Mouse (Mus musculus) liver, adult 2 months (tissue): ENCODE measurements around the gene Plekha6. TPM values are rescaled to one million over a fixed set of nuclear protein-coding genes. Genes with fewer than 3 reads are reported as not detected.

Source experiments
- DNase-seq: peaks from one replicate; pipeline ENCODE4 v3.0.0-alpha.2; 2011; ENCODE audit warnings: low read depth, low spot score; ENCODE audit errors: extremely low read depth
- H3K27ac ChIP-seq: fragments of 200-500 bp; replicated peaks from 2 replicates; pipeline ENCODE4 v1.5.1; 2012; ENCODE audit warnings: low read depth, mild to moderate bottlenecking, control low read depth, inconsistent platforms, low read length; ENCODE audit not compliant: insufficient read depth
- H3K27me3 ChIP-seq: fragments of 200-500 bp; 2 replicates; pipeline ENCODE4 v1.6.1; 2012; ENCODE audit warnings: mild to moderate bottlenecking, moderate library complexity, low read length, inconsistent platforms; ENCODE audit not compliant: control insufficient read depth, insufficient read depth
- H3K36me3 ChIP-seq: fragments of 200-500 bp; 2 replicates; pipeline ENCODE4 v1.6.1; 2012; ENCODE audit warnings: low read length, inconsistent platforms; ENCODE audit not compliant: control insufficient read depth, insufficient read depth
- H3K4me1 ChIP-seq: fragments of 200-500 bp; 2 replicates; pipeline ENCODE4 v1.6.1; 2011; ENCODE audit warnings: low read length; ENCODE audit not compliant: control insufficient read depth, insufficient read depth
- H3K4me3 ChIP-seq: fragments of 200-500 bp; 2 replicates; pipeline ENCODE4 v1.5.1; 2011; ENCODE audit warnings: low read depth, mild to moderate bottlenecking, control low read depth, low read length, moderate library complexity; ENCODE audit not compliant: insufficient read depth
- H3K79me2 ChIP-seq: fragments of 200-500 bp; 2 replicates; pipeline ENCODE4 v1.6.1; 2012; ENCODE audit warnings: inconsistent platforms, mild to moderate bottlenecking, low read length, moderate library complexity; ENCODE audit not compliant: control insufficient read depth, insufficient read depth
- H3K9ac ChIP-seq: fragments of 200-500 bp; 2 replicates; pipeline ENCODE4 v1.6.1; 2012; ENCODE audit warnings: low read depth, mild to moderate bottlenecking, control low read depth, inconsistent platforms, low read length
- CTCF ChIP-seq: fragments of 200-500 bp; IDR thresholded peaks from 2 replicates; pipeline ENCODE4 v1.5.1; 2011; ENCODE audit warnings: low read depth, low read length, control low read depth
- POLR2A ChIP-seq: fragments of 200-500 bp; IDR thresholded peaks from 2 replicates; pipeline ENCODE4 v1.6.1; 2011; ENCODE audit warnings: low read length, control low read depth; ENCODE audit not compliant: insufficient read depth; ENCODE audit errors: extremely low read depth
- WGBS: fragments of 180-500 bp; shearing (Covaris S2); methylation state at CpG from one replicate; pipeline ENCODE4 v1.1.7; 2018; 5-methylcytosine and 5-hydroxymethylcytosine counted together
- polyA plus RNA-seq: library from polyadenylated mRNA; depleted of rRNA; stranded (reverse); fragments of >200 nt; gene quantifications from 2 replicates; pipeline ENCODE4 v1.2.3, GENCODE M21; 2012
- total RNA-seq: library from RNA; depleted of rRNA; stranded (reverse); fragments of >200 nt; gene quantifications from 2 replicates; pipeline ENCODE4 v1.2.3, GENCODE M21; 2014

The Plekha6 gene
- total and polyA plus RNA-seq, 2 experiments, result 20.5 to 37.2 TPM

GRCm38 (mm10) chr1:133279632-133280093 is 115.7 kb downstream of the Plekha6 start:
- no peak overlapping the region for H3K27ac ChIP-seq
- TF ChIP-seq POLR2A (no peak), CTCF (no peak)
- peaks cover 5% of the 10 kb centered on the region; the same call in 1 of the 2 replicates for H3K4me1 ChIP-seq
- no peak overlapping the region for H3K4me3 ChIP-seq
- H3K79me2 ChIP-seq, result no peaks in the 10 kb centered on the region
- peak; percentile 45 for DNase-seq
- peaks cover 5% of the 10 kb centered on the region; the same call in 1 of the 2 replicates for H3K36me3 ChIP-seq
- H3K9ac ChIP-seq, result no peak overlapping the region
- 70% methylated on average over 11 of the region's 11 CpGs for WGBS
- no peaks in the 10 kb centered on the region for H3K27me3 ChIP-seq

DNA sequence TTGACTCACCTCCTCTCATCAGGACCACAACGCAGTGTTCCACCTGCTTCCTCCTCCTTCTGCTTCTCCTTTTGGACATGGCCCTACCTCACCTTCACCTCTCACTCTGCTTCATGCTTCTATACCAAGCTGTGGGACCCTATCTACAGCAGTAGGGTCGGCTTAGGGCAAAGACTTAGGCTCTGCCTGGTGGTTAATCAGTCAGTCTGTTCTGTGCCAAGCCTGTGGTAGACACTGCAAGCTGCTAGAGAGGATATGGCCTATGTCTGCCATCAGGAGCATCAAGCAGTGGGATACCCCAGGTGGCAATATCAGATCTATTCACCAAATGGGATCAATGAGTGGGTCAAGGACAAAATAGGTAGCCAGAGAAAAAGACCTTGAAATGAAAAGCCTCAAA is 116.5 kb downstream of the Plekha6 start:
- WGBS, result 88% methylated on average over 2 of the region's 2 CpGs
- H3K27ac ChIP-seq, result no peak overlapping the region
- H3K9ac ChIP-seq, result no peak overlapping the region
- peaks cover 3% of the 10 kb centered on the region; the same call in 1 of the 2 replicates for H3K36me3 ChIP-seq
- DNase-seq, result no peak
- no peak for TF ChIP-seq CTCF
- no peak for TF ChIP-seq POLR2A
- no peaks in the 10 kb centered on the region for H3K79me2 ChIP-seq
- no peaks in the 10 kb centered on the region for H3K27me3 ChIP-seq
- no peak overlapping the region for H3K4me3 ChIP-seq
- peaks cover 9% of the 10 kb centered on the region; the same call in 1 of the 2 replicates for H3K4me1 ChIP-seq

GRCm38 (mm10) chr1:133285907-133286306 is 121.9 kb downstream of the Plekha6 start:
- peaks cover 8% of the 10 kb centered on the region; the same call in 1 of the 2 replicates for H3K36me3 ChIP-seq
- H3K9ac ChIP-seq, result peak overlapping the region; percentile 50; the same call in 1 of the 2 replicates
- 35% methylated on average over 7 of the region's 7 CpGs for WGBS
- TF ChIP-seq POLR2A, result no peak
- TF ChIP-seq CTCF, result no peak
- no peaks in the 10 kb centered on the region; the same call in 1 of the 2 replicates for H3K79me2 ChIP-seq
- H3K27ac ChIP-seq, result peak overlapping the region; percentile 90
- DNase-seq, result peak; percentile 88
- no peak overlapping the region for H3K4me3 ChIP-seq
- H3K27me3 ChIP-seq, result no peaks in the 10 kb centered on the region
- peaks cover 35% of the 10 kb centered on the region for H3K4me1 ChIP-seq

DNA sequence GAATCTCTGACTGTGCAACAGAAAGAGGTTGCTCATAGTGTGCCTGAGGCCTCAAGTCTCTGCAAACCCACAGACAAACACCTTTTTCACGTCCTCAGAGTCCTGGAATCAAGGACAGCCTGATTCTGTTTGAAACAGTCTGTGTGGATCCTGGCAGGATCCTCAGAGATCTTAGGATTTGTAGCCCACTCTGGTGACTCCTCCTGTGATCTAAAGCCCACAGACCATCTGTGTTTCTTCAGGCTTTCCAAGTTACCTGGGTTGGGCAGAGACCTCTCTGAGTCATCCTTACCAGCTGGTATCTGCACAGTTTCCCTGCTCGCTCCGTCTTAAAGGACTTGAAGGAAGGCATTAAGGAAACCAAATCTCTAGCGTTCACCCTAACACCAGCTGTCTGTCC is 123.0 kb downstream of the Plekha6 start:
- H3K27ac ChIP-seq, result peak overlapping the region; percentile 77
- peaks cover 8% of the 10 kb centered on the region; the same call in 1 of the 2 replicates for H3K36me3 ChIP-seq
- H3K4me1 ChIP-seq, result peaks cover 35% of the 10 kb centered on the region
- no peak for TF ChIP-seq POLR2A
- TF ChIP-seq CTCF, result no peak
- WGBS, result 87% methylated on average over 4 of the region's 4 CpGs
- peak overlapping the region; percentile 24; the same call in 1 of the 2 replicates for H3K9ac ChIP-seq
- no peak for DNase-seq
- no peak overlapping the region for H3K4me3 ChIP-seq
- no peaks in the 10 kb centered on the region for H3K27me3 ChIP-seq
- no peaks in the 10 kb centered on the region; the same call in 1 of the 2 replicates for H3K79me2 ChIP-seq

- WGBS, result 20% methylated on average over 12 of the region's 12 CpGs
- Histone ChIP-seq H3K36me3 (peaks cover 14% of the 10 kb centered on the region), H3K27ac (peak overlapping the region; percentile 77)
Observed at GRCm38 (mm10) chr1:133287880-133288279, 123.9 kb downstream of the Plekha6 start.

DNA sequence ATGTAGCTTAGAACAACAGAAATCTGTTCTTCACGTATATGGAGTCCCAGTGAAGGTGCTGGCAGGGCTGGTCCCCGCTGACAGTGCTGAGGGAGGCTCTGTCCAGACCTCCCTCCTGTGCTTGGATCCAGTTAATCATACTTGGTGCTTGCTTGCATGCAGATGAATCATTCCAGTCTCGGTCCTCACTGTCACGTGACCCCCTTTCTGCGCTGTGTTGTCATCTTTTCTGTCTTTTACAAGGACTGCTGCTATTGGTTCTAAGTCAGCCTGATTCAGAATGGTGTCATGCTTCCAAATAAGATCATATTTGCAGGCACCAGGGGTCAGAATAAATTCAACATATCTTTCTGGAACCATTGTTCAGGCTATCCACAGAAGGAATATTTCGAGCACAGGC is 127.9 kb downstream of the Plekha6 start:
- Histone ChIP-seq H3K36me3 (peaks cover 33% of the 10 kb centered on the region), H3K9ac (no peak overlapping the region), H3K27me3 (no peaks in the 10 kb centered on the region), H3K27ac (no peak overlapping the region), H3K4me1 (peaks cover 24% of the 10 kb centered on the region), H3K79me2 (no peaks in the 10 kb centered on the region; the same call in 1 of the 2 replicates), H3K4me3 (no peak overlapping the region)
- no peak for TF ChIP-seq POLR2A
- no peak for TF ChIP-seq CTCF
- no peak for DNase-seq
- 93% methylated on average over 6 of the region's 6 CpGs for WGBS

More at GRCm38 (mm10) chr1:133287880-133288279, 123.9 kb downstream of the Plekha6 start:
- Histone ChIP-seq H3K79me2 (no peaks in the 10 kb centered on the region; the same call in 1 of the 2 replicates), H3K9ac (peak overlapping the region; percentile 0; the same call in 1 of the 2 replicates), H3K4me3 (no peak overlapping the region), H3K4me1 (peaks cover 35% of the 10 kb centered on the region), H3K27me3 (no peaks in the 10 kb centered on the region)
- TF ChIP-seq CTCF, result no peak
- no peak for TF ChIP-seq POLR2A
- peak; percentile 99 for DNase-seq
